Mouse (Mus musculus) neural tube, embryonic 11.5 days (tissue): Measurements from ENCODE around the gene Ift81. TPM values are rescaled to one million over a fixed set of nuclear protein-coding genes. Genes with fewer than 3 reads are reported as not detected.

Experiments used
- ATAC-seq: fragments of 200-750 bp; cut with Nextera tagmentation; 2 replicates; pipeline ENCODE4 v1.8.0; 2017; ENCODE audit warnings: moderate number of reproducible peaks, mild to moderate bottlenecking, moderate TSS enrichment, moderate library complexity; ENCODE audit not compliant: insufficient read depth, low FRiP score, low TSS enrichment
- DNase-seq: peaks from one replicate; pipeline ENCODE4 v3.0.0-alpha.2; 2015; ENCODE audit warnings: low spot score
- H3K27ac ChIP-seq: fragments of 300-500 bp; sonication (generic); 2 replicates; pipeline ENCODE4 v1.5.1; 2014; ENCODE audit warnings: low read depth, mild to moderate bottlenecking, low read length
- H3K27me3 ChIP-seq: fragments of 300-500 bp; sonication (generic); 2 replicates; pipeline ENCODE4 v1.6.1; 2014; ENCODE audit warnings: mild to moderate bottlenecking, low read length, mixed read lengths; ENCODE audit not compliant: control insufficient read depth, insufficient read depth
- H3K36me3 ChIP-seq: fragments of 300-500 bp; sonication (generic); 2 replicates; pipeline ENCODE4 v1.6.1; 2014; ENCODE audit warnings: mild to moderate bottlenecking, low read length, moderate library complexity, mixed read lengths; ENCODE audit not compliant: control insufficient read depth, insufficient read depth
- H3K4me1 ChIP-seq: fragments of 300-500 bp; sonication (generic); 2 replicates; pipeline ENCODE4 v1.6.1; 2014; ENCODE audit warnings: low read length, mixed read lengths; ENCODE audit not compliant: control insufficient read depth, insufficient read depth
- H3K4me2 ChIP-seq: fragments of 300-500 bp; sonication (generic); 2 replicates; pipeline ENCODE4 v1.6.1; 2014; ENCODE audit warnings: low read depth, mild to moderate bottlenecking, moderate library complexity
- H3K4me3 ChIP-seq: fragments of 300-500 bp; sonication (generic); 2 replicates; pipeline ENCODE4 v1.5.1; 2014; ENCODE audit warnings: low read depth, low read length
- H3K9ac ChIP-seq: fragments of 300-500 bp; sonication (generic); 2 replicates; pipeline ENCODE4 v1.6.1; 2014; ENCODE audit warnings: mild to moderate bottlenecking, low read length
- H3K9me3 ChIP-seq: fragments of 300-500 bp; sonication (generic); 2 replicates; pipeline ENCODE4 v1.6.1; 2016; ENCODE audit warnings: low read length; ENCODE audit not compliant: control insufficient read depth
- WGBS: fragments of 180-500 bp; shearing (Covaris S2); extraction: QIAGEN DNeasy Blood & Tissue Kit; methylation state at CpG from one replicate; pipeline ENCODE4 v1.1.7; 2014; 5-methylcytosine and 5-hydroxymethylcytosine counted together
- polyA plus RNA-seq: library from polyadenylated mRNA; unstranded; fragments of >200 nt; fragmentation: Nextera tagmentation; extraction: Ambion mirVana; gene quantifications from 2 replicates; pipeline ENCODE4 v1.2.1, GENCODE M21; 2014

Gene Ift81
- polyA plus RNA-seq, 1 experiment from 2014 or later, result 41.2 TPM

DNA sequence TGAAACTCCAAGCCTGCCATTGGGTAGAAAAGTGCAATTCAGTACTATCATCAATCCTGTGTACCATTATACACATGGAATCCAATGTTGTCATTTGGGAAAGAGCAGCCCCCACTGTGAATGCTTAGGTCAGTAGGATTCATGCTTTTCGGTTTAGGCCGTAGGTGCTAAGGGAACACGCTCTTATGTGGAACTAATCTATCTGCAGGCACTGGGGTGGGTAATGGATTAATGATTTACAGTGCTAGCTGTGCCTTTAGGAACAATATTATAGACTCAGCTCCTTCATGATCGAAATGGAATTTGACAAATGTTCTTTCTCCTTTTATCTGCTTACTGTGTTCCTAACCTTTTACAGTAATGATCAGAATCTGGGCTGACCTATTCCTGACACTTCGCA lies 30.2 kb downstream of the Ift81 start:
- Histone ChIP-seq H3K9ac (no peak overlapping the region), H3K4me2 (no peak overlapping the region), H3K36me3 (peaks cover 12% of the 10 kb centered on the region), H3K27ac (no peak overlapping the region), H3K27me3 (no peaks in the 10 kb centered on the region), H3K4me1 (no peaks in the 10 kb centered on the region), H3K9me3 (no peaks in the 10 kb centered on the region), H3K4me3 (no peak overlapping the region)
- DNase-seq (no peak), ATAC-seq (no peak)
- WGBS, result 91% methylated on average over 5 of the region's 5 CpGs

DNA sequence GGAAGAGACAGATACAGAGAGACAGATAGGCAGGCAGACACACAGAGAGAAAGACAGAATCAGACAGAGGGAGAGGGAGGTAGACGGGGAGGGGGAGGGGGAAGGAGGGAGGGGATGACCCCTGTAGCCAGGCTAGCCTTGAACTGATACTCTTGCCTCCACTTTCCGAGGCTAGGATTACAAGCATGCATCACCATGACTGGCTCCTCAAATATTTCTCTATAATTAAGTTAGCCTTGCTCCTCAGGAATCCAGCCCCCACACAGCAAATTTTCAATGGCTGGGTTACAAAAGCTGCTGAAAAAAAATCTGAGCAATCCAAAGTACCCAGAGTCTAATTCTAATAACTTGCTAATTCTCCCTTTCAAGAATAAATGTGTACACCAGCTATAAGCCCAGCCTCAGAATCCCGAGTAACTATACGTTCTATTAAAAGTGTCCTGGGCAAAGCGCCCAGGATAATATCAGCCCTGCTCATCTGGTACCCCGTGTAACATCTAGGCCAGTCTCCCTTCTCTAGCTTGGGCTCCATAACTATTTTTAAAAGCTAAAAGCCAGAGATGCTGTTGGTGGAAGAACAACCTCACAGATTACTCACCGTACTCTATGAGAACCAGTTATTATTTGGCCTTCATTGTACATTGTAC lies 37.5 kb downstream of the Ift81 start:
- H3K9ac ChIP-seq, result no peak overlapping the region
- 88% methylated on average over 7 of the region's 7 CpGs for WGBS
- H3K9me3 ChIP-seq, result no peaks in the 10 kb centered on the region
- H3K27ac ChIP-seq, result no peak overlapping the region
- DNase-seq, result no peak
- no peaks in the 10 kb centered on the region for H3K27me3 ChIP-seq
- H3K36me3 ChIP-seq, result peaks cover 12% of the 10 kb centered on the region
- H3K4me3 ChIP-seq, result no peak overlapping the region
- no peaks in the 10 kb centered on the region for H3K4me1 ChIP-seq
- ATAC-seq, result no peak
- H3K4me2 ChIP-seq, result no peak overlapping the region

- Histone ChIP-seq H3K4me2 (no peak overlapping the region), H3K9me3 (no peaks in the 10 kb centered on the region), H3K27me3 (no peaks in the 10 kb centered on the region), H3K9ac (no peak overlapping the region), H3K4me1 (no peaks in the 10 kb centered on the region), H3K4me3 (no peak overlapping the region), H3K27ac (no peak overlapping the region), H3K36me3 (no peaks in the 10 kb centered on the region)
- WGBS, result 92% methylated on average over 5 of the region's 5 CpGs
- no peak for ATAC-seq
- no peak for DNase-seq
Observed at GRCm38 (mm10) chr5:122572001-122572400, 42.3 kb downstream of the Ift81 start.

- no peak overlapping the region for H3K4me3 ChIP-seq
- no peak overlapping the region for H3K4me2 ChIP-seq
- no peaks in the 10 kb centered on the region for H3K9me3 ChIP-seq
- no peaks in the 10 kb centered on the region for H3K27me3 ChIP-seq
- ATAC-seq (no peak), DNase-seq (peak; percentile 23)
- WGBS, result 54% methylated on average over 8 of the region's 8 CpGs
- H3K36me3 ChIP-seq, result peaks cover 2% of the 10 kb centered on the region; the same call in 1 of the 2 replicates
- no peak overlapping the region for H3K27ac ChIP-seq
- no peaks in the 10 kb centered on the region for H3K4me1 ChIP-seq
- H3K9ac ChIP-seq, result no peak overlapping the region
Observed at GRCm38 (mm10) chr5:122566626-122567025, 47.7 kb downstream of the Ift81 start.

GRCm38 (mm10) chr5:122560654-122561053 lies 53.7 kb downstream of the Ift81 start:
- Histone ChIP-seq H3K9ac (no peak overlapping the region), H3K4me2 (no peak overlapping the region), H3K4me1 (no peaks in the 10 kb centered on the region), H3K36me3 (peaks cover 2% of the 10 kb centered on the region), H3K4me3 (no peak overlapping the region), H3K9me3 (no peaks in the 10 kb centered on the region), H3K27ac (no peak overlapping the region), H3K27me3 (no peaks in the 10 kb centered on the region)
- ATAC-seq (no peak), DNase-seq (no peak)
- WGBS, result 88% methylated on average over 8 of the region's 8 CpGs

DNA sequence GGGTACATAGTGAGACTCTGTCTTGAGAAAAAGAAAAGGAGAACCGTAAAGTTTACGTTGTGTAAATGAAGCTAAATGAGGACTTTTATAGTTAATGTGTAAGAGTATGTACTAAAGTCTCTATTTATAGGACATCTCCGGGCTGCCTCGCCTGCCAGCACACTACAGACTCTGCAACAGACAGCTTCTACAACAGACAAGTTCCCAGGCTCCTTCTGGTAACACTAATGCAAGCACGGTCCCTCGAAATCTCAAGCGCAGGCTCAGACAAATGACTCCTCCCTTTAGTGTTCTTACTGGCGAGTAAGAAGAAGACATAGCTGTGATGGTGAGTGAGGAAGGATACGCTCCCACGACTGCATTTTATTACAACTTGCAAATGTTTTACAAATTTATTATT lies 56.2 kb downstream of the Ift81 start:
- Histone ChIP-seq H3K4me3 (no peak overlapping the region), H3K9ac (no peak overlapping the region), H3K27ac (no peak overlapping the region), H3K9me3 (no peaks in the 10 kb centered on the region), H3K4me2 (no peak overlapping the region), H3K27me3 (no peaks in the 10 kb centered on the region), H3K4me1 (no peaks in the 10 kb centered on the region), H3K36me3 (peaks cover 2% of the 10 kb centered on the region; the same call in 1 of the 2 replicates)
- DNase-seq, result no peak
- 92% methylated on average over 10 of the region's 10 CpGs for WGBS
- ATAC-seq, result no peak

GRCm38 (mm10) chr5:122555107-122555506 lies 59.2 kb downstream of the Ift81 start:
- 67% methylated on average over 2 of the region's 2 CpGs for WGBS
- Histone ChIP-seq H3K36me3 (no peaks in the 10 kb centered on the region), H3K9ac (no peak overlapping the region), H3K27ac (no peak overlapping the region), H3K27me3 (no peaks in the 10 kb centered on the region), H3K4me2 (no peak overlapping the region), H3K4me3 (no peak overlapping the region), H3K4me1 (no peaks in the 10 kb centered on the region), H3K9me3 (no peaks in the 10 kb centered on the region)
- no peak for DNase-seq
- ATAC-seq, result no peak

DNA sequence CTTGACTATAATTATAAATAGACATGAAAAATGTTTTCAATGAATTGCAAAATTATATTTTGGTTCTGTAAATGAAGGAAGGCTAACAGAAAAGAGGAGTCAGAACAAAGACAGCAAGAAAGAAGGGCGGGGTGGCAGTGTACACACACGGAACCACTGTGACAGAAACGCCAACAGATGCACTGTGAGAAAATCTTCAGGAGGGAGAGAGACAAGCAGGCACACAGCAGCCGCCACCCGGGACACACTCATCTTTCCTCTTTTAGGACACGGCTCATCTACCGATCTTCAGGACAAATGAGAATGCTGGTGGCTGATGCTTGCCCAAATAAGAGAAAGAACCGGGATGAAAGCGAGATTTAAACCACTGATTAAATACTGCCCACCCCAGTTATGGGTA lies 61.7 kb downstream of the Ift81 start:
- ATAC-seq (no peak), DNase-seq (no peak)
- Histone ChIP-seq H3K27me3 (no peaks in the 10 kb centered on the region), H3K4me1 (no peaks in the 10 kb centered on the region), H3K27ac (no peak overlapping the region), H3K9me3 (no peaks in the 10 kb centered on the region), H3K36me3 (no peaks in the 10 kb centered on the region), H3K4me3 (no peak overlapping the region), H3K9ac (no peak overlapping the region), H3K4me2 (no peak overlapping the region)
- 86% methylated on average over 9 of the region's 9 CpGs for WGBS

DNA sequence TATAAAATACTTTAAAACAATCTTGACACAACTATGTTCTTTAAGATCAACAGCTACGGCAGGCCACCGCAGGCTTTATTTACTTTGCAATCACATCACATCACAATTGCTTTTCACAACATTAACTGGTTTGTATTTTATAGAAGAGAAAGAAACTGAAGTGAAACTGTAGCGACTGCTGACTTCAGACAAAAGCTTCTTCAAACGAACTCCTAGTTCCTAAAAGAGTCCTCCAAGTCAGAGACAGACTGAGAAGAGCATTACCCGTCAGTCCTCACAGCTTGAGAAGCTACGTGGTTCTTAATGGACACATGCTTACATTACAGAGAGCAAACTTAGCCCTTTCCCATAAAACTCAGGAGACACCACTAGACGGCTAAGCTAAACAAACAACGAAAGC lies 63.9 kb downstream of the Ift81 start:
- WGBS, result 65% methylated on average over 8 of the region's 8 CpGs
- no peaks in the 10 kb centered on the region for H3K9me3 ChIP-seq

More for the DNA sequence above, 63.9 kb downstream of the Ift81 start:
- DNase-seq, result no peak
- ATAC-seq, result no peak
- H3K4me3 ChIP-seq, result no peak overlapping the region
- H3K9ac ChIP-seq, result no peak overlapping the region
- H3K27me3 ChIP-seq, result no peaks in the 10 kb centered on the region
- H3K36me3 ChIP-seq, result no peaks in the 10 kb centered on the region
- no peaks in the 10 kb centered on the region for H3K4me1 ChIP-seq
- H3K4me2 ChIP-seq, result no peak overlapping the region
- no peak overlapping the region for H3K27ac ChIP-seq
